Mouse (Mus musculus) midbrain, embryonic 12.5 days (tissue): Measurements from ENCODE around the gene Tmem259. TPM values are rescaled to one million over a fixed set of nuclear protein-coding genes. Genes with fewer than 3 reads are reported as not detected.
"Not testable (repeated sequence)": the region's sequence is repeated elsewhere in the genome, so short reads cannot be mapped to it uniquely, and the experiment has no call there.

ENCODE experiments used
- ATAC-seq: fragments of 200-750 bp; cut with Nextera tagmentation; 2 replicates; pipeline ENCODE4 v1.8.0; 2017; ENCODE audit warnings: low read depth, moderate TSS enrichment, moderate library complexity; ENCODE audit not compliant: low FRiP score
- H3K27ac ChIP-seq: fragments of 300-500 bp; sonication (generic); replicated peaks from 2 replicates; pipeline ENCODE4 v1.5.1; 2016; ENCODE audit warnings: mild to moderate bottlenecking
- H3K27me3 ChIP-seq: fragments of 300-500 bp; sonication (generic); 2 replicates; pipeline ENCODE4 v1.6.1; 2016; ENCODE audit warnings: mild to moderate bottlenecking
- H3K36me3 ChIP-seq: fragments of 300-500 bp; sonication (generic); 2 replicates; pipeline ENCODE4 v1.6.1; 2016
- H3K4me1 ChIP-seq: fragments of 300-500 bp; sonication (generic); 2 replicates; pipeline ENCODE4 v1.6.1; 2016
- H3K4me2 ChIP-seq: fragments of 300-500 bp; sonication (generic); replicated peaks from 2 replicates; pipeline ENCODE4 v1.6.1; 2016; ENCODE audit warnings: mild to moderate bottlenecking, moderate library complexity
- H3K4me3 ChIP-seq: fragments of 300-500 bp; sonication (generic); 2 replicates; pipeline ENCODE4 v1.5.1; 2016; ENCODE audit warnings: mild to moderate bottlenecking
- H3K9ac ChIP-seq: fragments of 300-500 bp; sonication (generic); replicated peaks from 2 replicates; pipeline ENCODE4 v1.6.1; 2016; ENCODE audit warnings: mild to moderate bottlenecking, moderate library complexity
- H3K9me3 ChIP-seq: fragments of 300-500 bp; sonication (generic); 2 replicates; pipeline ENCODE4 v1.6.1; 2016; ENCODE audit warnings: mild to moderate bottlenecking
- WGBS: fragments of 180-500 bp; shearing (Covaris S2); methylation state at CpG from one replicate; pipeline ENCODE4 v1.1.7; 2016; 5-methylcytosine and 5-hydroxymethylcytosine counted together
- polyA plus RNA-seq: library from polyadenylated mRNA; unstranded; fragments of >200 nt; fragmentation: Nextera tagmentation; extraction: Ambion mirVana; gene quantifications from 2 replicates; pipeline ENCODE4 v1.2.1, GENCODE M21; 2016

Tmem259 gene
- polyA plus RNA-seq, 1 experiment from 2014 or later, result 20.9 TPM

GRCm38 (mm10) chr10:79970415-79971182 is 13.5 kb downstream of the Tmem259 start, which contains the start of gene Grin3b:
Gene Grin3b (plus strand): TSS chr10:79970715.
- no peak for ATAC-seq
- Histone ChIP-seq H3K9ac (0 out of 2 replicates have a peak within 1 kb of the TSS, but pooled peaks have one; percentile 11), H3K4me2 (peak within 1 kb of the TSS; percentile 47), H3K27me3 (peaks cover 59% of the 10 kb centered on the region), H3K36me3 (peaks cover 46% of the 10 kb centered on the region), H3K4me3 (peak within 1 kb of the TSS; percentile 32), H3K4me1 (peaks cover 9% of the 10 kb centered on the region), H3K9me3 (no peaks in the 10 kb centered on the region), H3K27ac (no peak within 1 kb of the TSS)
- 7% methylated on average over 45 of the region's 47 CpGs for WGBS

DNA sequence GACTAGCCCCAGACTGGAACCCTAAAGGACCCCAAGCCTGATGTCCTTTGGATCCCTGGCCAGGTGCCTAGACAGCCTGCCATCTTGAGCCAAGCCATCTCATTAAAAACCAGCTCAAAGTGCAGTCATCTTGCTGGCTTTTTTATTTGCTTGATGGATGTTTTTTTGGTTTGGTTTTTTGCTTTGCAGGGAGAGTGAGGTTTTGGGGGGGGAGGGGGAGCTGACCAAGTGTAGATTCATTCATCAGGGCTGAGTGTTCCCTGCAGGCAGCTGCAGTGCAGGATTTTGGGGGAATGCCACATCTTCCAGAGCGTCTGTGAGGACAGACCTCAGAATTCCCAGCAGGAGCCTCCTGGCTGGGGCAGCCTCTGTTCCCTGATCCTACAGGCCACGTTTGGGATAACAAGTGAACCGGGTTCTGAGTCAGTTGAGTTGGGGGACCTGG is 15.0 kb downstream of the Tmem259 start:
- H3K4me3 ChIP-seq, result no peak overlapping the region
- WGBS, result 17% methylated on average over 3 of the region's 3 CpGs
- H3K36me3 ChIP-seq, result peaks cover 50% of the 10 kb centered on the region
- no peak for ATAC-seq
- no peaks in the 10 kb centered on the region for H3K9me3 ChIP-seq
- peaks cover 59% of the 10 kb centered on the region for H3K27me3 ChIP-seq
- H3K27ac ChIP-seq, result no peak overlapping the region
- H3K4me2 ChIP-seq, result no peak overlapping the region
- H3K9ac ChIP-seq, result no peak overlapping the region
- peaks cover 9% of the 10 kb centered on the region for H3K4me1 ChIP-seq

DNA sequence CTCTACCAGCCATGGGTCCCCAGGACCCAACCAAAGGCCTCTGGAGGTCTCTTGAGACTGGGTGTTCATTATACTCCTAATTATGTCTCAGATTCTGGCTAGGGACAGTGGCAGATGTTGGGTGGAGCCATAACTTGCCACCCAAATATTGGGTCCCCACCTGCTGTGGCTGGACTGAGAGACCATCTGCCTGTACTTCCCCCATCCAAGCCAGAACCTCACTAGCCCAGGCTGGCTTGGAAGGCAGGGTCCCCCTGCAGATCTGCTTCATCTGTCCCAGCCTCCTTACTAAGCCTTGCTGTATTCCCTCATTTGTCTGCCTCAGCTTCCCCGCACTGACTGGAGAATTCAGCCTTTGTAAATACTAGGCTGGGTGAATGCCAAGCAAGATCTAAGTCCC is 15.9 kb downstream of the Tmem259 start:
- Histone ChIP-seq H3K4me3 (no peak overlapping the region), H3K27me3 (peaks cover 52% of the 10 kb centered on the region), H3K4me1 (peaks cover 9% of the 10 kb centered on the region), H3K36me3 (peaks cover 51% of the 10 kb centered on the region), H3K4me2 (no peak overlapping the region), H3K27ac (0 out of 2 replicates have a peak overlapping the region, but pooled peaks have one; percentile 6), H3K9ac (no peak overlapping the region), H3K9me3 (no peaks in the 10 kb centered on the region)
- 96% methylated on average over 1 of the region's 1 CpGs for WGBS
- no peak for ATAC-seq

DNA sequence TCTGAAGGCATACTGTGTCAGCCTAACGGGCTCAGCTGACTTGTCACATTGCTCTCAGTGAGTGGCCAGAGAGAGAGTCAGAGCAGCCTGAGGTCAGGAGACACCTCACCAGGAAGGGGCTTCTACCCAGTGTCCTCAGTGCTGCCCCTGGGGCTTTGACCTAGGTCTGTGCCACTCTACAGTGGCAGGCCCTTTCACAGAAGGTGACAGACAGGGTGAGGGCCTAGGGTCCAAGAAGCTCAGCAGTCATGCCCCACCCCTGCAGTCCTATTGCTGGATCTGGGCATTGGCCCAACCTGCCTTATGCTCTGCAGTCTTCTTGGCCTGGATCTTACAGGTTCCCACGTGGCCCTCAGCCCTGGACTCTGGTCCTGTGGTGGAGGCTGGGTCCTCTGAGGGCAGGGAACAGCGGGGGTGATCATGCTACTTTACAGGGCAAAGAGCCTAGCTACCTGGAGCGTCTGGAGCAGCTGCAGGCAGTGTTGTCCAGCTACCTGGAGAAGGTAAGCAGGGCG is 17.2 kb downstream of the Tmem259 start:
- H3K9ac ChIP-seq, result no peak overlapping the region
- no peak overlapping the region for H3K4me2 ChIP-seq
- peaks cover 9% of the 10 kb centered on the region for H3K4me1 ChIP-seq
- 90% methylated on average over 5 of the region's 5 CpGs for WGBS
- no peak overlapping the region for H3K27ac ChIP-seq
- H3K27me3 ChIP-seq, result peaks cover 39% of the 10 kb centered on the region
- no peak overlapping the region for H3K4me3 ChIP-seq
- no peak for ATAC-seq
- no peaks in the 10 kb centered on the region for H3K9me3 ChIP-seq
- H3K36me3 ChIP-seq, result peaks cover 63% of the 10 kb centered on the region

DNA sequence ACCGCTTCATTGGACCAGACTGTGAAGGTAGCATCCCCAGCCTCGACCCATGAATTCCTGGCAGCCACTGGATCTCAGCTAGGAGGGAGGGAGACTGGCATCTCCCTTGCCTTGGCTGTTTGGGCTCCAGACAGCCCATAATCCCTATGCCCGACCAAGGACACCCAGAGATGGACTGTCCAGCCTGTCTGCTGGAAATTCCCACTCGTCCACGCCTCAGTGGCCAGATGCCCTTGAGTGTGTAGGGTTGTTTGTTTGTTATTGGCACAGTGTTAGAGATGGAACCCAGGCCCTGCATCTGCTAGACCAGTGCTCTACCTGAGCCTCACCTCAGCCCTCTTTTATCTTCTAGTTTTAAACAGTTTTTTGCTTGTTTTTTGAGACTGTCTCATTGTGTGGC is 18.8 kb downstream of the Tmem259 start:
- peaks cover 8% of the 10 kb centered on the region for H3K4me1 ChIP-seq
- no peak overlapping the region for H3K27ac ChIP-seq
- peaks cover 23% of the 10 kb centered on the region for H3K27me3 ChIP-seq
- H3K4me2 ChIP-seq, result no peak overlapping the region
- H3K4me3 ChIP-seq, result no peak overlapping the region
- peaks cover 68% of the 10 kb centered on the region for H3K36me3 ChIP-seq
- 91% methylated on average over 5 of the region's 5 CpGs for WGBS
- H3K9me3 ChIP-seq, result no peaks in the 10 kb centered on the region
- H3K9ac ChIP-seq, result no peak overlapping the region
- no peak for ATAC-seq

- Histone ChIP-seq H3K9me3 (no peaks in the 10 kb centered on the region), H3K4me1 (peaks cover 8% of the 10 kb centered on the region), H3K36me3 (peaks cover 68% of the 10 kb centered on the region), H3K4me3 (no peak overlapping the region), H3K4me2 (no peak overlapping the region), H3K9ac (no peak overlapping the region), H3K27me3 (peaks cover 17% of the 10 kb centered on the region), H3K27ac (no peak overlapping the region)
- WGBS, result 97% methylated on average over 7 of the region's 7 CpGs
- no peak for ATAC-seq
Measured at GRCm38 (mm10) chr10:79964727-79965126, 19.4 kb downstream of the Tmem259 start.

DNA sequence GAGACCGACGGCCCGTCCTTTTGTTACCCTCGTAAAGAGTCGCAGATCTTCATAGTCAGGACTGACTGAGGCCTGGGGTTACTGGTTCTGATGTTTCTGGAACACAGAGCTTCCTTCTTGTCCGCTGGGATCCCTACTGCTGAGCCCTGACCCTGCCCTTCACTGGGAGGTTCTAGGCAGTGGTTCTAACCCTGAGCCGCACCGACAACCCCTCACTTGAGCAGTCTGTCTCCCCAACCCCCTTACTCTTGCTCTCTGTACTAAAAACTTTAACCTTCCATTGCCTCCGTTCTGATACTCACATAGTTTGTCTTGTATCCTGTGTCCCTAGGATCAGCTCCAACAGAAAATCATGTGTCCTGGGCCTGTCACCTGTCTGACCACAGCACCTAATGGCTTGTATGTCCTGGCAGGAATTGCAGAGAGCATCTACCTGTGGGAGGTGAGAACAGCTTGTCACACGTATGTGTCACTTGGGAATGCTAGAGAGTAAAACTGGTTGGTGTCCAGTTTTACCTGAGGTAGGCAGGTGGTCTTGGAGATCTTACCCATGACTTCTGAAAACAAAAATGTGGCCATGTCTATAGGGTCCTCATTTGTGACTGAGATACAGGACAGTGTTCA is 23.3 kb downstream of the Tmem259 start:
- Histone ChIP-seq H3K9me3 (no peaks in the 10 kb centered on the region), H3K4me3 (peak overlapping the region; percentile 99), H3K9ac (peak overlapping the region; percentile 83), H3K27ac (no peak overlapping the region; the same call in 1 of the 2 replicates), H3K27me3 (no peaks in the 10 kb centered on the region), H3K4me2 (peak overlapping the region; percentile 86), H3K4me1 (peaks cover 11% of the 10 kb centered on the region), H3K36me3 (peaks cover 40% of the 10 kb centered on the region)
- WGBS, result 11% methylated on average over 10 of the region's 10 CpGs
- ATAC-seq, result 0 out of 2 replicates have a peak, but pooled peaks have one; percentile 1

DNA sequence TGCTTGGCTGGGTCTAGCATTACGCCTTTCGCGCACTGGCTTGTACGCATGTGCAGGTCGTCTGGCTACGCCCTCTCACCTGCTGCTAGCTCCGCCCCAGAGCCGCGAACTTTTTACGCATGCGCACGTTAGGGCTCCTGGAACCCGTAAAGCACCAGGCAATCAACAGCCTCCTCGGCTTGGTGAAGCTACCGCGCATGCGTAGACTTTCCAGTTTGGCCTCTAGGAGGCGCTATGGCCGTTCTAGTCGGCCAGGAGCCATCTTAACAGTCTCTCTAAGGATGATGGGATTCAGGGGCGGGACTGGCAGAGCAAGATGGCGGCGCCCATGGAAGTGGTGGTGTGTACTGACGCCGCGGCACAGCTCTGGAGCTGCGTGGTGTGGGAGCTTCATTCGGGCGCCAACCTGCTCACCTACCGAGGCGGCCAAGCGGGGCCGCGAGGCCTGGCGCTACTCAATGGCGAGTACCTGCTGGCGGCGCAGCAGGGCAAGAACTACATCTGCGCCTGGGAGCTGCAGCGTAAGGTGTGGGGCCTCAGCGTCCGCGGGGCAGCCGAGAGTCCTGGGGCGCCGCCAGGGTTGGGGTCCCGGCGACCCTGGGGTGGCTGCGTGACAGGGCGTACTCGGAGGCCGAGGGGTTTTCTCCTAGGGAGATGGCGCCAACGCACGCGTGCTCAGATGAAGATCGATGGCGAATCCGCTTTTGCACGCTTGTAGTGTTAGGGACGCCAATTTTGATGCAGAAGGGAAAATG is 24.1 kb downstream of the Tmem259 start, which contains the start of gene Wdr18:
Wdr18 (plus strand) TSS at position 306 of the 755 bp plus-strand sequence.
- H3K9me3 ChIP-seq, result no peaks in the 10 kb centered on the region
- H3K4me1 ChIP-seq, result peaks cover 11% of the 10 kb centered on the region
- no peaks in the 10 kb centered on the region for H3K27me3 ChIP-seq
- H3K36me3 ChIP-seq, result peaks cover 32% of the 10 kb centered on the region
- ATAC-seq, result peak; percentile 96
- H3K9ac ChIP-seq, result peak within 1 kb of the TSS; percentile 83
- H3K4me2 ChIP-seq, result peak within 1 kb of the TSS; percentile 86
- peak within 1 kb of the TSS; percentile 56 for H3K27ac ChIP-seq
- WGBS, result under 1% methylated on average over 61 of the region's 61 CpGs
- peak within 1 kb of the TSS; percentile 99 for H3K4me3 ChIP-seq

GRCm38 (mm10) chr10:79959412-79959811 is 24.7 kb downstream of the Tmem259 start:
- H3K4me2 ChIP-seq, result peak overlapping the region; percentile 86
- not testable (repeated sequence) for H3K27ac ChIP-seq, H3K9me3 ChIP-seq, H3K27me3 ChIP-seq, ATAC-seq, H3K9ac ChIP-seq
- WGBS, result 32% methylated on average over 10 of the region's 10 CpGs
- H3K4me3 ChIP-seq, result peak overlapping the region; percentile 99
- H3K36me3 ChIP-seq, result peaks cover 28% of the 10 kb centered on the region
- peaks cover 11% of the 10 kb centered on the region for H3K4me1 ChIP-seq

DNA sequence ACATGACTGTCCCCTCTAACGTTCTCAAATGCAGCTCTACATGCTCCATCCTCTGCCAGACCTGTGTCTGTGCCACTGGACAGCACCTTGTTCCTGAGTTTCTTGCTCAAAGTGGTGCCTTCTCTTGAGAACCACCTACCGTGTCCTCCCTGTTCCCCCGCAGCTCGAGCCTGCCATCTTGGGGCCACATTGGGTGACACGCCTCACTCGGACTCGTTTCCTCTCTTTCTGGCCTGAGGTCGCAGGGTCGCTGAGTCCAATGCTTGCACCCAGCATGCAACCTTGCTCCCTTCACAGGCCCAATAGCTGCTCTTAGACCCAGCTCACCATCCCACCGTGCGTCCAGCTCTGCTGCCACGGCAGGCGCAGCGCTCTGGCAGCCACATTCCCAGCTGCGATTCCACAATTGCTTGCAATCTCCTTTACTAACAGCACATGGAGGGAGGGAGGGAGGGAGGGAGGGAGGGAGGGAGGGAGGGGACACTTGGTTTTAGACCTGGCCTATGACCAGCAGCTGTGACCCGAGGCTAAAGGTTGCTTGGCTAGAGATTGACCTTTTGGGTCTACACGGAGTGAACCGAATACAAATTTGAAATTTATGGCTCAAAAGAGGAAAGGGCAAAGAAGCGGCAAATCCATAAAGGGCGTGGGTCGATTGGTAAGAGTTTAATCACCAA is 25.9 kb downstream of the Tmem259 start:
- H3K4me3 ChIP-seq, result no peak overlapping the region
- peak overlapping the region; percentile 1; the same call in 1 of the 2 replicates for H3K4me2 ChIP-seq
- peaks cover 22% of the 10 kb centered on the region for H3K36me3 ChIP-seq
- WGBS, result 12% methylated on average over 21 of the region's 21 CpGs
- H3K9ac ChIP-seq, result no peak overlapping the region
- no peak overlapping the region for H3K27ac ChIP-seq
- H3K27me3 ChIP-seq, result no peaks in the 10 kb centered on the region
- ATAC-seq, result no peak
- H3K4me1 ChIP-seq, result peaks cover 11% of the 10 kb centered on the region
- H3K9me3 ChIP-seq, result no peaks in the 10 kb centered on the region

- H3K9ac ChIP-seq, result no peak overlapping the region
- ATAC-seq, result no peak
Measured at GRCm38 (mm10) chr10:79956643-79957154, 27.4 kb downstream of the Tmem259 start.

More at GRCm38 (mm10) chr10:79956643-79957154, 27.4 kb downstream of the Tmem259 start:
- H3K36me3 ChIP-seq, result peaks cover 17% of the 10 kb centered on the region
- 14% methylated on average over 4 of the region's 4 CpGs for WGBS
- no peak overlapping the region for H3K4me3 ChIP-seq
- peaks cover 11% of the 10 kb centered on the region for H3K4me1 ChIP-seq
- no peaks in the 10 kb centered on the region for H3K9me3 ChIP-seq
- H3K27me3 ChIP-seq, result no peaks in the 10 kb centered on the region
- no peak overlapping the region for H3K4me2 ChIP-seq
- H3K27ac ChIP-seq, result no peak overlapping the region
